Mouse (Mus musculus): ENCODE data around the gene Yif1b. TPM values are rescaled to one million over a fixed set of nuclear protein-coding genes. Genes with fewer than 3 reads are reported as not detected.

Gene Yif1b
- polyA plus RNA-seq (2015; fragmentation: Nextera tagmentation; extraction: Ambion mirVana), result 75.2 and 79.0 TPM in 2 replicates

DNA sequence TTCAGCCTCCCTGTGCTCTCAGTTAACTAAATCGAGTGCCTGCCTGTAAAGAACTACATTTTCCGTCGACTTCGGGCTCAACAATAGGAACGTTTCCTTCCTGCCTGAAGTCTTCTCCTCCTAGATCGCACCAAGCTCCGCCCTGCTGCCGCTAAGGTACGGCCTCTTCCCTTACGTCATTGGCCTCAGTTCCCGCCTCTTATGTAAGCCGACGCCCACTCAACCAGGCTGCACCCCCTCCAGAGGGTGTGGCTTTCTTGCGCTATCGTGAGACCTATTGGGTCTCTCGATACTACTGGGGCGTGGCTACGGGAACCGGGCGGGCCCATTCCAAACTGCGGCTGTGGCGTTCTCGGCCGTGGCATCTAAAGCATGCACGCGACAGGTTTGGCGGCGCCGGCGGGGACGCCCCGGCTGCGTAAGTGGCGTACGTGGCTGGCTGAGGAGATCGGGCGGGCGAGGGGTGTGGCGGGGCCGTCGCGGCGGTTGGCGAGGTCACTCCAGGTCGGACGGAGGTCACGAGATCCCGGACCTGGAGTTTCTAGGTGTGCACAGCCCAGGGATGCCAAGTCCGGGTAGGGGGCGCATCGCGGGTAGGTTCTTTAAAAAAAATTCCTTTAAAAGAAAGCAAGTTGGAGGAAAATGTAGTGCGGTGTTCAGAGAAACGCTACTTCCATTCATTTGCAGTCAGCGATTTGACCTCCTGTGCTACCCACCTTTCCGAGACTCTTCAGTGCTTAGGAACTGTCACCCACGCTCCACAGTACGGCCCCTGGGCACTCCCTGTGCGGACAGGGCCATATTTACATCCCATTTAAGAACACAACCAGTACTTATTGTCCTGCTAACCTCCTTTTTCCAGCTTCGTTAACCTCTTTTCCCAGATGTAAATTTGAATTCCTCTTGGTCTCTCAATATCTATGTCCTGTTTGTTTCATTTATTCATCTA is at the start of gene Yif1b:
TSS of gene Yif1b (plus strand) at position 311 of the 949 bp plus-strand sequence.

GRCm38 (mm10) chr7:29213675-29214082 is 24.4 kb upstream of the Yif1b start, which contains the start of gene Catsperg1:
TSS of gene Catsperg1 (minus strand) at chr7:29214035.

DNA sequence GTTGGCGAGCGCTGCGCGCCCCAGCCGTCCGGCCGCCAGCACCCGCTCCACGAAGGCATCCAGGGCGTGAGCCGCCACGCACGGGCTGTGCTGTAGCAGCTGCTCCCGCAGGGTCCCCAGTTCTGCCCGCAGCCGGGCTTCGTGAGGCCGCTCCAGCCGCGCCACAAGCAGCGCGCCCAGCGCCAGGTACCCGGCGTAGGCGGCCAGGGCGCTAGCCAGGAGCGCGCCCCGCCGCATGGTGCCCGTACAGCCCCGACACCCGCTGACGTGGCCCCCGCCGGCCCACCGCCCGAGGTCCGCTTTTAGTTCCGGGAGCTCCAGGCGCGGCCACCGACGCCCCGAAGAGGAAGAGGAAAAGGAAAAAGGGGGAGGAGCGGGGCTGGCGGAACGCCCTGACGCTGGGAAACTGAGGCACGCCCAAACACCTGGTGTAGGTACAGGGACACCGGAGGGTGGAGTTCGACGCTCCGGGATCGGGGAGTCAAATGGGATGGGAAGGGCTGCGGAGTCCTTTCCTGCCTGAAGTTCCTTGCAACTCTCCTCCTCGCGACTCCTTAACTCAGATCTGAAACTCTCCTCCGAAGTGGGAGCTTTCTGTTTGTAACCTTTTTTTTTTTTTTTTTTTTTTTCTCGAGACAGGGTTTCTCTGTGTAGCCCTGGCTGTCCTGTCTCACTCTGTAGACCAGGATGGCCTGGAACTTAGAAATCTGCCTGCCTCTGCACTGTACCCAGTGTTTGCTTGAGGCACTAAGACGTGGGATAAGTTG is 5.7 kb upstream of the Yif1b start, which contains the start of gene Kcnk6:
TSS of gene Kcnk6 (minus strand) at position 269 of the 767 bp plus-strand sequence.

DNA sequence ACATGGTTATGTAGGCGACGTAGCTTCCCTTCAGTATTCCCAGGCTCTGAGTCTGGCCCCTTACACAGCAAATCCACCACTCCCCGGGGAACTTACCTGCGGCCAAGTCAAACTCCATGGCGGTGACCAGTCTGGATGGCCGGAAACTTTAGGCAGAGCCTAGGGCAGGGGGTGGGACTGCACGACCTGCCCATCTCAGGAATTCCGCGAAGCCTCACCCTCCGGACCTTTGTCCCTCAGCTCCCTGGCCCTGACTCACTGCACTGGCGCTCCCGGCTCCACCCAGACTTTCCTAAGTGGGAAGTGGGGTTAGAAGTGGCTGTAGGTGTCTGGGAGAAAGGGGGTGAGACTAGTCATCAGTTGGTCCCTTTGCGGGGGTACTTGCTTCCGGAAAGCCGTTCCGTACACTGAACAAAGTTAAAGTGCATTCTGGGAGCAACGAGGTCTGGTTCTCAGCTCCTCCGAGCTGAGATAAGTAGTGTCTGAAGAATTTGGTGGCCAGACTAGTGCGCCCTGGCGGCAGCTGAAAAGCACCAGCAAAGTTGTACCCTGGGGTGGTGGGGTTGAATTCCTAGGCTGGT is 10.2 kb downstream of the Yif1b start, which contains the start of gene 2200002D01Rik:
TSS of gene 2200002D01Rik (minus strand) at position 206 of the 581 bp plus-strand sequence.

GRCm38 (mm10) chr7:29281201-29282073 is 43.3 kb downstream of the Yif1b start, which contains the start of gene Spint2:
TSS of gene Spint2 (minus strand) at chr7:29281912.

GRCm38 (mm10) chr7:29288942-29289638 is 51.0 kb downstream of the Yif1b start, which contains the start of gene Ppp1r14a:
TSS of gene Ppp1r14a (plus strand) at chr7:29289308.

Other genes with a start within 250 kb of the Yif1b start
- gene Ryr1, start 113.2 kb upstream of the Yif1b start, polyA plus RNA-seq (2015; fragmentation: Nextera tagmentation; extraction: Ambion mirVana), result 0.41 and 1.5 TPM in 2 replicates
- 0.65 and 0.72 TPM in 2 replicates for gene Rasgrp4, start 103.5 kb upstream of the Yif1b start, polyA plus RNA-seq (2015; fragmentation: Nextera tagmentation; extraction: Ambion mirVana)
- 22.0 and 30.3 TPM in 2 replicates for gene Fam98c, start 82.1 kb upstream of the Yif1b start, polyA plus RNA-seq (2015; fragmentation: Nextera tagmentation; extraction: Ambion mirVana)
- 0.65 and 1.1 TPM in 2 replicates for gene Ggn, start 68.1 kb upstream of the Yif1b start, polyA plus RNA-seq (2015; fragmentation: Nextera tagmentation; extraction: Ambion mirVana)
- gene Spred3, start 67.9 kb upstream of the Yif1b start, polyA plus RNA-seq (2015; fragmentation: Nextera tagmentation; extraction: Ambion mirVana), result 2.3 and 3.7 TPM in 2 replicates
- 266 and 370 TPM in 2 replicates for gene Psmd8, start 57.6 kb upstream of the Yif1b start, polyA plus RNA-seq (2015; fragmentation: Nextera tagmentation; extraction: Ambion mirVana)
- 0.76 and 1.7 TPM in 2 replicates for gene Catsperg1, start 24.3 kb upstream of the Yif1b start, polyA plus RNA-seq (2015; fragmentation: Nextera tagmentation; extraction: Ambion mirVana)
- gene Kcnk6, start 5.8 kb upstream of the Yif1b start, polyA plus RNA-seq (2015; fragmentation: Nextera tagmentation; extraction: Ambion mirVana), result 0.69 and 1.3 TPM in 2 replicates
- 16.2 and 34.8 TPM in 2 replicates for gene 2200002D01Rik, start 10.1 kb downstream of the Yif1b start, polyA plus RNA-seq (2015; fragmentation: Nextera tagmentation; extraction: Ambion mirVana)
- 67.7 and 134 TPM in 2 replicates for gene Spint2, start 43.6 kb downstream of the Yif1b start, polyA plus RNA-seq (2015; fragmentation: Nextera tagmentation; extraction: Ambion mirVana)
- 22.7 and 34.9 TPM in 2 replicates for gene Ppp1r14a, start 51.0 kb downstream of the Yif1b start, polyA plus RNA-seq (2015; fragmentation: Nextera tagmentation; extraction: Ambion mirVana)
- gene Dpf1, start 65.6 kb downstream of the Yif1b start, polyA plus RNA-seq (2015; fragmentation: Nextera tagmentation; extraction: Ambion mirVana), result 4.8 and 7.1 TPM in 2 replicates